Mouse (Mus musculus) thymus, adult 2 months (tissue): Measurements from ENCODE around the gene Ltbr. TPM values are rescaled to one million over a fixed set of nuclear protein-coding genes. Genes with fewer than 3 reads are reported as not detected.

Source experiments
- DNase-seq: peaks from one replicate; pipeline ENCODE4 v3.0.0; 2021
- H3K27ac ChIP-seq: fragments of 200-500 bp; 2 replicates; pipeline ENCODE4 v1.5.1; 2012; ENCODE audit warnings: low read length, control low read depth; ENCODE audit not compliant: control insufficient read depth, insufficient read depth
- H3K27me3 ChIP-seq: fragments of 200-500 bp; 2 replicates; pipeline ENCODE4 v1.6.1; 2012; ENCODE audit warnings: mild to moderate bottlenecking, low read length, moderate library complexity, mixed read lengths; ENCODE audit not compliant: control insufficient read depth, insufficient read depth
- H3K36me3 ChIP-seq: fragments of 200-500 bp; 2 replicates; pipeline ENCODE4 v1.6.1; 2012; ENCODE audit warnings: mild to moderate bottlenecking, low read length, moderate library complexity; ENCODE audit not compliant: control insufficient read depth, insufficient read depth
- H3K4me1 ChIP-seq: fragments of 200-500 bp; replicated peaks from 2 replicates; pipeline ENCODE4 v1.6.1; 2012; ENCODE audit warnings: low read length; ENCODE audit not compliant: control insufficient read depth, insufficient read depth
- H3K4me3 ChIP-seq: fragments of 200-500 bp; 2 replicates; pipeline ENCODE4 v1.5.1; 2012; ENCODE audit warnings: mild to moderate bottlenecking, low read length, control low read depth, moderate library complexity; ENCODE audit not compliant: control insufficient read depth, insufficient read depth
- CTCF ChIP-seq: fragments of 200-500 bp; IDR thresholded peaks from 2 replicates; pipeline ENCODE4 v1.5.1; 2012; ENCODE audit warnings: mild to moderate bottlenecking, control low read depth, low read length, moderate library complexity, borderline replicate concordance; ENCODE audit not compliant: control insufficient read depth, poor library complexity, insufficient read depth; ENCODE audit errors: extremely low read depth
- POLR2A ChIP-seq: fragments of 200-500 bp; IDR thresholded peaks from 2 replicates; pipeline ENCODE4 v1.6.1; 2012; ENCODE audit warnings: mild to moderate bottlenecking, low read length, control low read depth, moderate library complexity; ENCODE audit not compliant: control insufficient read depth, poor library complexity, insufficient read depth; ENCODE audit errors: extremely low read depth
- WGBS: fragments of 180-500 bp; shearing (Covaris S2); methylation state at CpG from one replicate; pipeline ENCODE4 v1.1.7; 2018; 5-methylcytosine and 5-hydroxymethylcytosine counted together
- polyA plus RNA-seq: library from polyadenylated mRNA; depleted of rRNA; stranded (reverse); fragments of >200 nt; gene quantifications from 2 replicates; pipeline ENCODE4 v1.2.3, GENCODE M21; 2012; rRNA removed

The Ltbr gene
- polyA plus RNA-seq: 29.3 and 30.6 TPM in 2 replicates

DNA sequence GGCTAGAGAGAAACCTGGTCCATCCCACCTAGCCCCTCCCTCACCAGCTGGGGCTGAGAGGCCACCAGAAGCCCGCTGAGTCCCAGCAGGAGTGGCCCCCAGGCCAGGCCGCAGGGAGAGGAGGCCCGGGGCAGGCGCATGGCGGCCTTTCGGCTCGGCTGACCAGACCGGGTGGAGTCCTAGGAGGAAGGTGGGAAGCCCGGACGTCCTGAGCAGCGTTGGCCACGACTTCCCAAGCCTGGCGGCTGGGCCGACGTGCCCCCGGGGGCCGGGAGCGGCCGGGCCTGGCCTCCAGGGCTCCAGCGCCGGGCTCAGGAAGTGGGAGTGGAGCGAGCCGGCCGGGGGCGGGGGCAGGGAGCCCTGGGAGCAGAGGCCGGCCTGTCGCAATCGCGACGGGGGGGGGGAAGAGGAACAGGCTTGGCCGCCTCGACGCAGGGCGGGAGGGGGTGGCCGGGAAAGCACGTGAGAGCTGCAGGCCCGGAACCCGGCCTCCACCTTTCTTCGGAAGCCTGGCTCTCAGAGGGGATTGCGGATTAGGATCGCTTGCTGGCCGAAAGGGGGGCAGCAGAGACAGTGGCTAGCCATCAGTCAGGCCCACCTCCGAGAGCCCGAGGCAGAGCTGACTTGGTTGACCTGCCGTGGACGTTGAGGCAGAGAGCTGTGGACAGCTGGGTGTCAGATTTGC, at the start of gene Ltbr:
Ltbr (minus strand) TSS at position 340 of the 685 bp plus-strand sequence.
- Histone ChIP-seq H3K27me3 (no peaks in the 10 kb centered on the region; the same call in 1 of the 2 replicates), H3K4me3 (peak within 1 kb of the TSS; percentile 39), H3K36me3 (no peaks in the 10 kb centered on the region), H3K4me1 (peaks cover 13% of the 10 kb centered on the region), H3K27ac (no peak within 1 kb of the TSS)
- DNase-seq: peak; percentile 39
- TF ChIP-seq POLR2A: 0 out of 2 replicates have a peak, but pooled peaks have one; percentile 22
- TF ChIP-seq CTCF: no peak
- WGBS: 7% methylated on average over 46 of the region's 46 CpGs

DNA sequence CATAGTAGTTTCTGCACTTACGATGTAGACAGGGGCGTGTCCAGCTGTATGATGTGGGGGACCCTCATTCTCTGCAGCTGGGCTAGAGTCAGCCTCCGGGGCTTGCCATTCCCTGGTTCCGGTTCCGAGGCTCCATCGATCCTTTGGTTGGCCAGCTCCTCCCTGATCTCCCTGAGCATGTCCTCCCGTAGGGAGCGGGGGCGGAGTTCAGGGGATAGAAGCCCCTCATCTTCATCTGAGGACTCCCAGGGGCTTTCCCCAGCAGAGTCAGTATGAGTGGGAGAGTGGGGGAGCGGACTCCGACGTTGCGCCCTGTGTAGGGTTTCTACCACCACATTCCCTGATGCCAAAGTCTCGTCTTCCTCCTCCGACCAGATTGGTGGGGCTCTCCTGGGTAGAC, 49.3 kb upstream of the Ltbr start:
- Histone ChIP-seq H3K27ac (no peak overlapping the region), H3K4me3 (no peak overlapping the region), H3K36me3 (peaks cover 46% of the 10 kb centered on the region), H3K4me1 (peaks cover 23% of the 10 kb centered on the region), H3K27me3 (no peaks in the 10 kb centered on the region)
- WGBS: 96% methylated on average over 15 of the region's 15 CpGs
- DNase-seq: no peak
- TF ChIP-seq CTCF (no peak), POLR2A (no peak)

GRCm38 (mm10) chr6:125361467-125362291, 48.0 kb upstream of the Ltbr start:
- TF ChIP-seq POLR2A (no peak), CTCF (no peak)
- DNase-seq: no peak
- peaks cover 16% of the 10 kb centered on the region for H3K4me1 ChIP-seq
- H3K27ac ChIP-seq: no peak overlapping the region
- 91% methylated on average over 38 of the region's 38 CpGs for WGBS
- no peaks in the 10 kb centered on the region for H3K27me3 ChIP-seq
- peaks cover 57% of the 10 kb centered on the region for H3K36me3 ChIP-seq
- H3K4me3 ChIP-seq: no peak overlapping the region

- no peak for DNase-seq
Measured at GRCm38 (mm10) chr6:125360846-125361245, 47.2 kb upstream of the Ltbr start.

DNA sequence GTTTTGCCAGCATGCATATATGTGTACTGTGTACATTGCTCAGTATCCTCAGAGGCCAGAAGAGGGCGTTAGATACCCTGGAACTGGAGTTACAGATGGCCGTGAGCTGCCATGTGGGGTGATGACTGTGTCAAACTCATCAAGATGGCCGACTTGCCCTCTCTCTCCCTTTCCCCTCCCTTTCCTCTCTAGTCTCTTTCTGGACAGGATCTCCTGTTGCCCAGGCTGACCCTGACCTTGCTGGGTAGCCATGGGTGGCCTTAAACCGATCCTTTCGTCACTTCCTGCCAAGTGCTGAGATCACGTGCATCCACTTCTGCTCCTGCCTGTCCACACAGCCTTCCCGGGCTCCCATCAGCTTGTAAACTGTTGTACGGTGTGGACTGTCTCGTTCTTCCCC, 46.3 kb upstream of the Ltbr start:
- no peak for TF ChIP-seq CTCF
- no peak for TF ChIP-seq POLR2A
- WGBS: 87% methylated on average over 9 of the region's 9 CpGs
- Histone ChIP-seq H3K4me1 (peaks cover 26% of the 10 kb centered on the region), H3K27me3 (no peaks in the 10 kb centered on the region), H3K27ac (no peak overlapping the region), H3K4me3 (no peak overlapping the region), H3K36me3 (peaks cover 57% of the 10 kb centered on the region)
- DNase-seq: no peak

More at GRCm38 (mm10) chr6:125360846-125361245, 47.2 kb upstream of the Ltbr start:
- 96% methylated on average over 9 of the region's 9 CpGs for WGBS
- H3K27ac ChIP-seq: no peak overlapping the region
- TF ChIP-seq POLR2A (no peak), CTCF (no peak)
- peaks cover 22% of the 10 kb centered on the region for H3K4me1 ChIP-seq
- H3K4me3 ChIP-seq: no peak overlapping the region
- no peaks in the 10 kb centered on the region for H3K27me3 ChIP-seq
- H3K36me3 ChIP-seq: peaks cover 57% of the 10 kb centered on the region

DNA sequence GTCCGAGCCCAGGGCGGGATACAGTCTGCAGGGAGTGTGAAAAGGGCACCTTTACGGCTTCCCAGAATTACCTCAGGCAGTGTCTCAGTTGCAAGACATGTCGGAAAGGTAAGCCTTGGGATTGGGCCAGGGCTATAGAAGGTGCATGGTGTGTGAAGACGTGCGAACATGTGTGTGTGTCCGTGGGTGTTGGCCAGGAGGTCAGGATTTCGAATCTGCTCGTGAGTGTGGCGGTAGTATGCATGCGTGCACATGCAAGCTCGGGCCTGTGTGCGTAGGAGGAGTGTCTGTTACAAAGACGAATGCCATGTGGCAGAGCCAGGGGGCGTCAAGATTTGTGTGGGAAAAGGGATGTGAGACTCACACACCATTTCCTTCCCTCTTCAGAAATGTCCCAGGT, 43.6 kb upstream of the Ltbr start:
- peaks cover 53% of the 10 kb centered on the region for H3K36me3 ChIP-seq
- peaks cover 45% of the 10 kb centered on the region for H3K4me1 ChIP-seq
- no peak overlapping the region for H3K4me3 ChIP-seq
- no peak overlapping the region for H3K27ac ChIP-seq
- no peak for DNase-seq
- H3K27me3 ChIP-seq: no peaks in the 10 kb centered on the region
- WGBS: 96% methylated on average over 15 of the region's 15 CpGs
- TF ChIP-seq POLR2A (no peak), CTCF (no peak)

GRCm38 (mm10) chr6:125356264-125356663, 42.6 kb upstream of the Ltbr start:
- peak overlapping the region; percentile 89 for H3K27ac ChIP-seq
- H3K27me3 ChIP-seq: no peaks in the 10 kb centered on the region
- no peak for DNase-seq
- H3K4me3 ChIP-seq: no peak overlapping the region
- peaks cover 43% of the 10 kb centered on the region for H3K36me3 ChIP-seq
- peaks cover 56% of the 10 kb centered on the region for H3K4me1 ChIP-seq
- 83% methylated on average over 8 of the region's 8 CpGs for WGBS
- TF ChIP-seq POLR2A: no peak
- TF ChIP-seq CTCF: no peak
